Mouse (Mus musculus) frontal cortex, adult 2 months (tissue): Measurements from ENCODE around the gene Dnajc11. TPM values are rescaled to one million over a fixed set of nuclear protein-coding genes. Genes with fewer than 3 reads are reported as not detected.

Experiments used
- polyA plus RNA-seq: library from polyadenylated mRNA; depleted of rRNA; stranded (reverse); fragments of >200 nt; gene quantifications from 2 replicates; pipeline ENCODE4 v1.2.3, GENCODE M21; 2012; rRNA removed

Gene Dnajc11
- polyA plus RNA-seq, 1 experiment = 62.5 TPM

Other genes with a start within 250 kb of the Dnajc11 start
- 124 and 125 TPM in 2 replicates for gene Camta1, start 71.8 kb upstream of the Dnajc11 start, polyA plus RNA-seq
- 29.8 and 39.4 TPM in 2 replicates for gene Thap3, start 55.3 kb downstream of the Dnajc11 start, polyA plus RNA-seq
- 9.1 and 9.3 TPM in 2 replicates for gene Phf13, start 62.6 kb downstream of the Dnajc11 start, polyA plus RNA-seq
- gene Klhl21, start 75.1 kb downstream of the Dnajc11 start, polyA plus RNA-seq = 11.2 and 12.1 TPM in 2 replicates
- 17.6 and 19.1 TPM in 2 replicates for gene Zbtb48, start 94.0 kb downstream of the Dnajc11 start, polyA plus RNA-seq
- 0.13 and 0.20 TPM in 2 replicates for gene Tas1r1, start 104.9 kb downstream of the Dnajc11 start, polyA plus RNA-seq
- 15.9 and 18.4 TPM in 2 replicates for gene Nol9, start 105.6 kb downstream of the Dnajc11 start, polyA plus RNA-seq
- 41.1 and 49.7 TPM in 2 replicates for gene Plekhg5, start 138.8 kb downstream of the Dnajc11 start, polyA plus RNA-seq
- 7.0 and 10.6 TPM in 2 replicates for gene Tnfrsf25, start 182.2 kb downstream of the Dnajc11 start, polyA plus RNA-seq
- gene Espn, start 218.7 kb downstream of the Dnajc11 start, polyA plus RNA-seq = 1.1 and 1.3 TPM in 2 replicates
- not detected in 2 replicates for gene Hes2, start 225.2 kb downstream of the Dnajc11 start, polyA plus RNA-seq
- gene Acot7, start 244.4 kb downstream of the Dnajc11 start, polyA plus RNA-seq = 304 and 344 TPM in 2 replicates